Mouse (Mus musculus) heart, adult 9 months (tissue): Measurements from ENCODE around the gene Gstp2.
A peak's percentile ranks its signal among the peaks of the same experiment; 100 is the strongest.
"Not testable (repeated sequence)": the region's sequence is repeated elsewhere in the genome, so short reads cannot be mapped to it uniquely, and the experiment has no call there.

ENCODE experiments used
- DNase-seq, 2 experiments: peaks; one replicate each; pipeline ENCODE4 v3.0.0; 2022; ENCODE audit warnings: low spot score in 2 of 2

Gstp2 gene

DNA sequence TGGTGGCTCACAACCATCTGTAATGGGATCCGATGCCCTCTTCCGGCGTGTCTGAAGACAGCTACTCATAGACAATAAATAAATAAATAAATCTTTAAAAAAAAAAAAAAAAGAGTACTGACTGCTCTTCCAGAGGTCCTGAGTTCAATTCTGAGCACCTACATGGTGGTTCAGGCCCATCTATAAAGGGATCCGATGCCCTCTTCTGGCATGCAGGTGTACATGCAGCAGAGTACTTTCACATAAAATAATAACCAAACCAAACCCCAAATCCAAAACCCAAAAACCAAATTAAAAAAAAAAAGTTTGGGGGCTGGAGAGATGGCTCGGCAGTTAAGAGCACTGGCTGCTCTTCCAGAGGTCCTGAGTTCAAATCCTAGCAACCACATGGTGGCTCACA is 3.2 kb upstream of the Gstp2 start:
- not testable (repeated sequence) for DNase-seq

DNA sequence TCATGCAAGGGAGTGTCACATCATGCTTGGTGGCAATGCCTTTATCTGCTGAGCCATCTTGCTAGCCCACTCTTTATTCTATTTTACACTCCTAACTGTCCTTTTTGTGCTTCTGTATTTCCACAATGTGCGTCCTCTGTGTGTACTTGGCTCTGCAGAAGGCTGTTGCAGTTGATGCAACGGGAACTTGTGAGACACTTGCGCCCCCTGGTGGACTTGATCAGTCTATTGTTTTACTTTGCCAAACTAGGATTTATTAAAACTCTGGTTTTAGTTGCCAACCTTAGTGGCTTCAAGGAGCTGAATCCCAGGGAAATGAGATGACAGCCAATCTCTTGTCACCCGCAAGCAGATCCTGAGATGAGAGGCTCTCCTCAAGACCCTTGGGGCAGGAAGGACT is 2.0 kb upstream of the Gstp2 start:
- DNase-seq, result peak; percentile 43 to 80

DNA sequence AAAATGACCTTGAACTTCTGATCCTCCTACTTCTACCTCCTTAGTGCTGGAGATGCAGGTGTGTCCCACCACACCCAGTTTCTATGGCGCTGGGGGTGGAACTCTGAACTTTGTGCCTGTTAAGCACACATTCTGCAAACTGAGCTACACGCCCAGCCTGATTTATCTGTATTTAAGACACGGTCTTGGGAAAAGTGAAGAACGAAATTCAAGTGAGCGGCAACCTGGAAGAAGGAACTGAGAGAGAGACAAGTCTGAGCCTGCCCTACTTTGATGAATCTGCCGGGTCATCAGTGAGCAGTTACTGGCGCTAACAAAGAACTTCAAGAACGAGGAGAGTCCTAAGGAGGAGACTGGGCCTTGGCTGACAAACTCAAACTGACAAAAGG is 1.0 kb upstream of the Gstp2 start:
- no peak for DNase-seq

DNA sequence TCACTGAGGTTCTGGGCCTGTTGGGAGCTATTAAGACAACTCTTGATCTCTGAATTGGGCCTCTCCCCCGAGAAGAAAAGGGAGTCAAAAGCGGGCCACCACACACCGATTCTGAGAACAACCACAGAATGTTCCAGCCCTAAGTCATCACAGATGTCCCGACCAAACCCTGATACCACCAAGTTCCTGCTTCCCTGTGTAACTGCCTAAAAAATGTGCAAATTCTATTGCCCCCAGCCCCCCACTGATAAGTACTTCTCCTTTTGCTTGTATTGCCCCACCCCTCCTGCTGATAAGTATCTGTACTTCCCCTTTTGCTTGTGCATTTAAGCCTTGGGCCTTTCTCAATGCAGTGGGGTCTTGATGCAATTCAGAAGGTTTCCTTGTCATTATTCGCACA is 1.7 kb downstream of the Gstp2 start:
- not testable (repeated sequence) for DNase-seq

DNA sequence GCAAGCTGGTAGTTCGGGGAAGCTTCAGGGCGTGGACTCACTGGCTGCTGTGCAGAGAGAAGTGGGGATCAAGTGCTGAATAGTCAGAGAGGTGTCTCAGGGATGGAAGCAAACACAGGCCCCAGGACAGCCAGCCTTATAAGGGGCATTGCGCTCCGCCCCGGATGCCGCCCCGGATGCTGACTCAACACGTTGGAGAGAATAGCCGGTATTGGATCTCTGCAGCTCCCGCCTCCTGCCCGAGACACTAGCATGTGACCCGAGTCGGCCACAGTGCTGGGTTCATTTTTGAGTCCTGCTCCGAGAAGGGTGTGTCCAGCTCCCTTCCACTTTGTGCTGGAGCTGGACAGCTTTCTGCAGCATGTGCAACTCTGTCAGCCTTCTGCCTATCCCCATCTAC is 3.7 kb downstream of the Gstp2 start:
- peak; percentile 58 to 64 for DNase-seq

DNA sequence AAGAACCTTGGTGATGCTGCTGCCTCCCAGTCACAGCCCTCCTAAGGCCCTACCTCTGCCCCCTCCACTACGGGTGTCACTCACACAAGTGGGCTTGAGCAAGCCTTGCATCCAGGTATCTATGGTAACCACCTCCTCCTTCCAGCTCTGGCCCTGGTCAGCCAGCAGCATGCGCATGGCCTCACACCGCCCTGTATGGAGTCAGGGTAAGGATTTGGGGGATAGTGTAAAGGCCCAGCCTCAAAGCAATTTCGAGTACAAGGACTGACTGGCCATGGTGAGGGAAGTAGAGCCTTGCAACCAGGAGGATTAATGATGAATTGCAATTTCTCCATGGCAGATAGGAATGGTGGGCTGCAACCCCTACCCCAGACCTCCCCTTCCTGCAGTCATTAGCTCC is 4.3 kb downstream of the Gstp2 start:
- DNase-seq, result not testable (repeated sequence)

DNA sequence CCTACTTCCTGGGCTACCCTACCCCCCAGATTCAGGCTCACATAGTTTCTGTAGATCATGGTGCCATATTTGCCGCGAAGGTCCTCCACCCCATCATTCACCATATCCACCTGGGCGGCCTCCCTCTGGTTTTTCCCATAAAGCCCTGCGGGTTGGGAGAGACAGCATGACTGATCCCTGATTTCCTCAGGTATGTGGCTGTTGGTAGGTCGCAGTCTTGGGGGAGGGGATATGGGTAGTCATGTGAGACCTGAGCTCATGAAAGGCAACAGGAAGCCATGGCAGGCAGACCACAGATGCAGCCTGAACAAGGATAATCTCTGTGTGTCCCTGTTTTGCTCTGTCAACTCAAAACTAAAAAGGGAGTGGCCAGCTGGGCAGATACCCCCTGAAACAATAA is 4.9 kb downstream of the Gstp2 start:
- DNase-seq, result not testable (repeated sequence)

DNA sequence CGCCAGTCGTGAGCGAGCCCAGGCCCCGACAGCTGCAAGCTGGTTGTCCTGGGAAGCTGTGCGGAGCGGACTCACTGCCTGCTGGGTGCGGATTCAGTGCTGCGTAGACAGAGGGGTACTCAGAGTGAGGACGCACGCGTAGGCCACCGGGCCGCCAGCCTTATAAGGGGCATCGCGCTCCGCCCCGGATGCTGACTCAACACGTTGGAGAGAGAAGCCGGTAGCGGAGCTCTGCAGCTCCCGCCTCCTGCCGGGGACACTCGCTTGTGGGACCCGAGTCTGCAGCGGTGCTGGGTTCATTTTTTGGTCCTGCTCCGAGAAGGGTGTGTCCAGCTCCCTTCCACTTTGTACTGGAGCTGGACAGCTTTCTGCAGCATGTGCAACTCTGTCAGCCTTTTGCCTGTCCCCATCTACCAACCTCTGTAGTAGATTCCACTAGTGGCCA is 8.0 kb downstream of the Gstp2 start, which contains the start of gene Gstp1:
Gene Gstp1, minus strand, starts transcription at position 198 of the 445 bp plus-strand sequence.
- peak; percentile 92 for DNase-seq

DNA sequence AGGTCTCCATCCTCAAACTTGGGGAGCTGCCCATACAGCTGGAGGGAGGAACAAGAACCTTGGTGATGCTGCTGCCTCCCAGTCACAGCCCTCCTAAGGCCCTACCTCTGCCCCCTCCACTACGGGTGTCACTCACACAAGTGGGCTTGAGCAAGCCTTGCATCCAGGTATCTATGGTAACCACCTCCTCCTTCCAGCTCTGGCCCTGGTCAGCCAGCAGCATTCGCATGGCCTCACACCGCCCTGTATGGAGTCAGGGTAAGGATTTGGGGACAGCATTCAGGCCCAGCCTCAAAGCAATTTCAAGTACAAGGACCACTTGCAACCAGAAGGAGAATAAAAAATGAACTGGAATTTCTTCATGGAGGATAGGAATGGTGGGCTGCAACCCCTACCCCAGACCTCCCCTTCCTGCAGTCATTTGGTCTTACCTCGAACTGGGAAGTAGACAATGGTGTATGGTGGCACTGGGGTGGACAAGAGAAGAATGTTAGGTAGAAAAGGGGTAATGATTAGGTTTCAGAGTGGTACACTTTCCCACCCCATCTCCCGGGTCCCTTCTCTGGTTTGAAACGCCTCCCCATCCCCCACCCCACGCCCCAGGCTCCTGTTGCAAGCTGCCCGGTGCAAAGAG is 8.6 kb downstream of the Gstp2 start:
- not testable (repeated sequence) for DNase-seq

DNA sequence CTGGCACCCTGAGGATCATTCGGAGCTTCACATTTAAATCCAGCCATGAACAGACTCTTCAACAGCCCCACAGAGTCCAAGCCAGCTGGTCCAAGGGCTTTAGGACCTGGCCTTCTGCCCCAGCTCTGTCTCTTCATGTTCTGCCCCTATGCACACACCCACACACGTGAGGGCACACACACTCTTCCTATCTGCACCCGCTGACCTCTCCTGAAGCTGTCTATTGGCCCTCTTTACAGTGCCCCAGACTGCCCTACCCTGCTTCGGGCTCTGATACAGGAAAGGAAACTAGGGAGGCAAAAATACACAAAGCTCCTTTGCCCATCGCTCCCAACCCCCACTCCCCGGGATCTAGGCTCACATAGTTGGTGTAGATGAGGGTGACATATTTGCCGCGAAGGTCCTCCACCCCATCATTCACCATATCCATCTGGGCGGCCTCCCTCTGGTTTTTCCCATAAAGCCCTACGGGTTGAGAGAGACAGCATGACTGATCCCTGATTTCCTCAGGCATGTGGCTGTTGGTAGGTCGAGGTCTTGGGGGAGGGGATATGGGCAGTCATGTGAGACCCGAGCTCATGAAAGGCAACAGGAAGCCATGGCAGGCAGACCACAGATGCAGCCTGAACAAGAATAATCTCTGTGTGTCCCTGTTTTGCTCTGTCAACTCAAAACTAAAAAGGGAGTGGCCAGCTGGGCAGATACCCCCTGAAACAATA is 9.3 kb downstream of the Gstp2 start:
- DNase-seq, result no peak

DNA sequence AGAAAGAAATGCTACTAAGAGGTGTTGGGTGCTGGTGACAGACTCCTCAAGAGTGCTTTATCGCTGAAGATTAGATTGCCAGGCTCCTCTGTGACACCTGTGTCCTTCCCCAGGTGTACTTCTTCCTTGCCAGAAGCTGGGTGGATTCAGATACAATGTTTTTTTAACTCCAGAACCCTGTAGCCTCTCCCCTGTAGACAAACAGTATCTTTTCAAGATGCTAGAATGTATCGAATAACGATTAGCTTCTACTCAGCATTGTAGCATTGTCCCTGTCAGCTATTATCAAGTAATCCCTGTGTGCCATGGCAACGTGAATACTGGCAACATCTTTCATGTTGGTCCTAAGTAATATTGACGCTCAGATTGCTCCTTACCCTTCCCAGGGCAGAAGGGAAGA is 12.1 kb downstream of the Gstp2 start:
- DNase-seq, result no peak

DNA sequence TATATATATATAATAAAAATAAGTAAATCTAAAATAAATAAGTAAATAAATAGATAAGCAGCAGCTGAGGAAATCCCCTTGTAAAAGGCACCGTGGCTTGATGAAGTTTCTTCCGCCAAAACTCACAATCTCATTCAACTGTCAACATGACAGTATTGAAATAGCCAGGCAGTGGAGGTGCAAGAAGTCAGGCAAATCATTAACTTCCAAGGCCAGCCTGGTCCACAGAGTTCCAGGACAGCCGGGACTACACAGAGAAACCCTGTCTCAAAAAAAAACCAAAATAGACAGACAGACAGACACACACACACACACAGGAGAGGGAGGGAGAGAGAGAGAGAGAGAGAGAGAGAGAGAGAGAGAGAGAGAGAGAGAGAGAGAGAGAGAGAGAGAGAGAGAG is 12.5 kb downstream of the Gstp2 start:
- no peak for DNase-seq

DNA sequence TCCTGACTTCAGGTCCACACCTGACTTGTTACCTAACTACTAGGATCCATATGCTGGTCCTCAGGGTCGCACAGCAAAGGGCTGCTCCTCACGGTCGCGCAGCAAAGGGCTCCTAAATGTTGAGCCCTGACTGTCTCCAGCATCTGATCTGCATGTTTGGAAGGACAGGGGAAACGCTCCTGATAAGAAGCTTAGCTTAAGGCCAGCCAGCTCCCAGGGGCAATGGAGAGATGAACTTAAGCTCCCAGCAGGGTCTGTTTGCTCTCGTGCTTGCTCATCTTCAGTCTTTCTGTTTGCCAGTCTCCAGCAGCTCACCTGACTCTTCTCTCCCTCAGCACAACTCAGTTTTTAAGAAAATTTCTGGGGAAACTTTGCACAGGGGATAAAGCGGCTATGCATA is 13.2 kb downstream of the Gstp2 start:
- no peak for DNase-seq

DNA sequence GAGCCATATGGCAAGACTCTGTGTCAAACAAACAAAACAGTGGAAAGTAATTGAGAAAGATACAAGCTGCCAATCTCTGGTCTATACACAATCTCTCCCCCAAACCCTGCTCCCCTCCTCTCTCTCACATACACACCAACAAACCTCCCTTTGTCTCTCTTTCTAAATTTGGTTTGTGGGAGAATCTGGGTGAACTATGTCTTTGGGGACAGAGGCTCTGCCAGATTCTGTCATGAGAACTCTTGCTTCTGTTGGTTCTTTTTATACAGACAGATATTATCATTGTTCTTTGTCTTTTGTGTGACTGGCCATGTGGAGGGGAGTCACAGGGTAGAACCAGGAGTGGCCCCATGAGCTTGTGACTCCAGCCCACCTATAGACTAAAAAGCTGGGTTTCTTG is 18.2 kb downstream of the Gstp2 start:
- DNase-seq, result no peak

DNA sequence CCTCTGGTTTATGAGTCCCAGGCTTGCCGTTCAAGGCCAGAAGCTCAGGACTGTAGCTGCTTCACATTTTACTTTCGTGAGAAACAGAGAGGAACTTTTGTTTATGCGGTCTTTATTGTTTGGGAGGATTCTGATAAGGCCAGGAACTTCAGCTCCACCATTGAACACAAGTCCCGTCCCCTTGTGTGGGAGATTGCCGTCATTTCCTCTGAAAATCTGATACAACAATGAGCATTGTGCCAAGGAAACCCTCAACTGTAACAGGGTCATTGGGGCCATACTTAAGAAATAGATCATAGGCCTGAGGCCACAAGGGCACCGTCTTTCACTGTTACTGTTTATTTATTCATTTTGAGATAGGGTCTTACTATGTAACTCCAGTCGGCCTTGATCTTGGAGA is 22.6 kb downstream of the Gstp2 start:
- no peak for DNase-seq

DNA sequence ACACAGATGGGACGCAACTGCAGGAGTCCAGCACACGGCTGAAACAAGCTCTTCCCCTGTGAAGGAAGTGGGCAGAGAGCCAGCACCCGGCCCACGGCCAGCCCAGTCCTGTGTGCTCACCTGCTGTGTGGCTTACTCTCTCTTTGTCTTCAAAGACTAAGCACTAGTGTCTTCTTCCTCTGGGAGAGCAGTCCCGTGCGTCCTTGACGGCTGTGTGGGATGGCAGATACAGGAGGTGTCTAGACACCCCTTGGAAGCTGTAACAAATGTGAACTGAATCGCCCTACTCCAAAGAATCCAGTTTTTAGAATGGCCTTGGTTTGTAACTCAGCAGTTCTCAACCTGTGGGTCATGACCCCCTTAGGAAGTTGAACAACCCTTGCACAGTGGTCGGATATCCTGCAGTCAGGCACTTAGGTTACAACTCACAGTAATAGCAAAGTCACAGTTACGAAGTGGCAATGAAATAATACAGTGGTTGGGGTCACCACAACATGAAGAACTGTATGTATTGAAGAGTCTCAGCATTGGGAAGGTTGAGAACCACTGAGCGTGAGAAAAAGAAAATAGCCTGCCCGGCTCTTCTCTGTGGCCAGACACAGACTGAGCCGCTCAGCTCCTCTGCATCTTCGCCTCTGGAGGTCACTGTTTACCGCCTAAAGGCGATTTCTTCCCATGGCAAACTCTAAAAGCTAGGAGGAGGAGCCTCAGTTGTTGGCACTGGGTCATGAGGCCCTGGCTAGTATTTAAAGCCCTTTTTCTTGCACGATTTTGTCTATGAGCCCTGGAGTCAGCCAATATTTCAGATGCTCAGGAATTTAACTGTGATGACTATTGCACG is 26.9 kb downstream of the Gstp2 start:
- peak; percentile 82 to 90 for DNase-seq

DNA sequence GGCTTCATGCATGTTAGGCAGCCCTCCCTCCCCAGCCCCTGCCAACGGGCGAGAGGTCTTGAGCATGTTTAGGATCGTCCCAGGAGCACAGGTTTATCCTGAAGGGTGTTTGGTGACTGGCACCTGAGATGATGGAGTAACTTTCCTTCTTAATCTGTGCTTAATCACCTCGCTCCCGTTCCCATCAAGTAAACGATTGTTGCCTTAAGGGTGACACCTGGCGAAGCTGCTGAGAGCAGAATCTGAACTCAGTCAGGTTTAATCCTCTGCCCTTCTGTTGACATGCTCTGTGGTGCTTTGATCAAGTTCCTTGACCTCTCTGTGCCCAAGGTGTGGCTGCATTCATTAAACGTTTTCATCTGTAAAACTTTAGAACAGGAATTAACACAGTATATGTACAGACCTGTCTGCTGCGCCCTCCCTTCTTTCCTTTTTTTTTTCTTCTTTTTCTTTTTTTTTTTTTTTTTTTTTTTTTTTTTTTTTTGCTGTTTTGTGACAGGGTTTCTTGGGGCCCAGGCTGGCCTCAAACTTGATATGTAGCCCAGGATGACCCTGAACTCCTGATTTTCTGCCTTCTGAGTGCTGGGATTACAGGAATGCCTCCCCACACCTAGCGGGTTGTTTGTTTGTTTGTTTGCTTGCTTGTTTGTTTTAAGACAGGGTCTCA is 27.8 kb downstream of the Gstp2 start:
- no peak for DNase-seq

DNA sequence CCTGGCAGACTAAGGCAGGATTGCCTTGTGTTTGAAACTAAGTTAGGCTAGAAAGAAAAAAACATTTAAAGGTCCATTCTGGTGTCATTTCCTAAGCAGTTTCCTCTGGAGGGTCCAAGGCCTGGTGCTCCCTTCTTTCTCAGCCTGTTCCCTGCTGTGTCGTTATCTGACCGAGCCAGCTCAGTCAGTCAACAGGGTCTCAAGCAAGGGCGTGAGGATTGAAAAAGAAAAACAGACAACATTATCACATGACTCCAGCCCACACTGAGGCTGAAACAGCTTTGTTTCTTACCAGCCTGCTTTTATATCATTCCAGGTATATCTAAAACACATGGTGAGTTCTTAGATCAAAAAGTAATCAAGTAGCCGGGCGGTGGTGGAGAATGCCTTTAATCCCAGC is 30.2 kb downstream of the Gstp2 start:
- DNase-seq, result no peak

DNA sequence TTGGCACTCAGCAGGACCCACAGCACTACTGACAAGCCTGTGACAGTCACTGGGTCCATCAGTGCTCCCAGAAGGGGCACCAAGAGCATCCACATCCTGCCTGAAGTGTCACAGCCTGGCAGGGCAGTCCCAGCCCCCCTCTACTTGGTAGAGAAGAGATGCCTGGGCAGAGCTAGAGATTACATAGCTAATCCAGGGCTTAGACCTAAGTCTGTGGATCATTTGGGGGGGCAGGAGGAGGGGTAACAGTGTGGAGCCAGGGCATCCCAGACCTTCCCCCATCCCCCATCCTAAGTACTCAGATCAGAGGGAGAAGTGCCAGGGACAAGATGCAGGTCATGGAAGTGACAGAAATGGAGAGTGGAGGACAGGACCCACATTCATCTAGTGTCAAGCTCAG is 31.0 kb downstream of the Gstp2 start:
- DNase-seq, result no peak

DNA sequence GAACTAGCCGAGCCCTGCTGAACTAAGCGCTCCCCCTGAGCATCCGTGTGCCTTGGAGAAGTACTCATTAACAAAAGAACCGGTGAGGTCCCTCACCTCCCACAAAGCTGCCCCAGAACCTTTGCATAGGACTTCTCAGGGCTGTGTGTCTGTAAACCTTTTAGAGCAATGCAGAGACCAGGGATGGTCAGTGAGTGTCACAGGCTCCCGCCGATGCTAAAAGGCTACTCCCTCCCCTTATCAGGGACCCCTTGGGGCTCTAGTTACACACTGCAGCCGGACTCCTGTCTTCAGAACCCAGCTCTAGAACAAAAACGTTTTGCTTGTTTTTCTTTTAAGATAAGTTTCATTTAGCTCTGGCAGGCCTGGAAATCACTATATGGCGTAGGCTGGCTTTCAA is 32.8 kb downstream of the Gstp2 start:
- no peak for DNase-seq

DNA sequence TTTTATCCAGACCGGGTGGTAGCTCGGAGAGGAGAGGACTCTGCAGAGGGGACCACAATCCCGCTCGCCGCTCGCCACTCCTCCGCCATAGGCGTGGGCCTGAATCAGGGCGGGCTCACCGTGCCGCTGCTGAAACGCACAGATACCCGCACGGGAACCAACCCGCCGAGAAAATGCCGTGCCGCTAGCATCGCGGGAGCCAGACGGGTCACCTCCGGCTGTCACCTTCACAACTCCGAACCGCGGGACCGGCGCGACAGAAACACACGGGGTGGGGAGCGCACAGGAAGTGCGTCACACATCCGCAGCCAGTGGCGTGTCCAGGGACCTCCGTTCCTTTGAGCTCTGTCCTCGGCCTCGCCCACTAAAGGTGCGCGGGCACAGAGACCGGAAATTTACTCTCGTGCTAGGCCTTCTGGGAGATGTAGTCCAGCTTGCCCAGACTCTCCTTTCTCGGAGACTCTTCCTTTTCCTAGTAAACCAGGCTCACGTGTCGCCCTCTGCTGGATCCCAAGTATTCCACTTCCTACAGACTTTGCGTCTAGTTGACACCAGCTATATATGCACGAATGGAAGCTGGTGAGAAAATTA is 33.3 kb downstream of the Gstp2 start, which contains the start of gene Ndufv1:
Gene Ndufv1, minus strand, starts transcription at position 375 of the 591 bp plus-strand sequence.
- peak; percentile 98 for DNase-seq

DNA sequence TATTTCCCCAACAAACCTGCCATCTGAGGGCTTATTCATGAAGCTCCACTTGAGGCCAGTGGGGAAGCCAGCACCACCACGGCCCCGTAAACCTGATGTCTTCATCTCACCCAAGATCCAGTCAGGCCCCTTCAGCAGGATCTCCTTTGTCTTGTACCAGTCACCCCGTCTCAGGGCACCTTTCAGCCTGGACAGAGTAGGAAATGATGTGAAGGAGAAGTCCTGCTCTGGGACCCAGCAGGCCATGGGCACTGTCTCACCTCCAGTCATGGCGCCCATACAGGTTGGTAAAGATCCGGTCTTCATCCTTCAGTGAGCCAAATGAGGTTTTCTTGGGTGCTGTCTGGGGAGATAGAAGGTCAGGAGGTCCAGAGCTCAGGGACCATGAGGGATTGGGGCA is 34.7 kb downstream of the Gstp2 start:
- DNase-seq, result no peak
